ENCODE assay signal across 8 mouse cellular contexts in the genomic region with DNA sequence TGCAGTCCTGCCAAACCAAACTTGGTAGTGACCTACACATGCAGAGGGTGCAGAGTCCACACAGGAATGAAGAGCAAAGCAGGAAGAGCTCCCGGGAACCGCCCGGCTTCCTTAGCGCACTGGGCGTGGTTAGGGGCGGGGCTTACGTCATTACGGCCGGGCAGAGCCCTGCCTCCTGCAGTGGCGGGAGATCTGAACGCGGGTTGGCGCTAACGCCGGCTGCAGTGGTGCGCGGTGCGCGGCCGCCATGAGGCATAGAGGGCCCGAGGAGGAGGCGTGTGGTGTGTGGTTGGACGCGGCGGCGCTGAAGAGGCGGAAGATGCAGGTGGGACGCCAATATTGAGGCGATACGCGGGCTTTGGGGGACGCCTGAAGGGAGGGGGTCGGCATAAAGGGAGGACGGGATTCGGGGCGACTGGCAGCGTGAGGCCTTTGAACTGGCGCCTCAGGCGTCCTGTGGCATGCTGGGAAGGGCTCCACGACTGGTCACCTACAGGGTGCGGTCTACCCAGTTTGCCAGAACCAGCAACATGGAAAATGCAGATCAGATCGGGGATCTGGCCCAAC. TPM values are rescaled to one million over a fixed set of nuclear protein-coding genes. Genes with fewer than 3 reads are reported as not detected.
DNase-seq lines count a peak whose midpoint lies in the region; ATAC-seq and TF ChIP-seq lines count a peak whose summit lies in the region.

A gene (plus strand): TSS at position 155 of the 567 bp plus-strand sequence.

- H3K9ac ChIP-seq in MEL (ENCODE audit: control insufficient read depth, low read depth, low read length, poor library complexity, severe bottlenecking): peak within 1 kb of the TSS; percentile 77
- peak within 1 kb of the TSS; percentile 2; the same call in 1 of the 2 replicates for H3K9ac ChIP-seq in forebrain, embryonic 16.5 days (replicated peaks; ENCODE audit: low read depth, low read length)
- H3K9ac ChIP-seq in lung, embryonic 16.5 days (ENCODE audit: low read length): peak within 1 kb of the TSS; percentile 70

- peaks cover 24% of the 10 kb centered on the region for H3K79me2 ChIP-seq in MEL (ENCODE audit: control insufficient read depth, insufficient read depth, low read length, poor library complexity)

- TF ChIP-seq EP300 in MEL (IDR thresholded peaks at IDR 0.05; ENCODE audit: low read depth in 1 of 2, low read length in 2 of 2): no peak

- peak; percentile 97 for ATAC-seq in forebrain, embryonic 16.5 days
- peak; percentile 95 for ATAC-seq in lung, embryonic 16.5 days (ENCODE audit: low read depth)

- peak within 1 kb of the TSS; percentile 48 for H3K4me2 ChIP-seq in forebrain, embryonic 16.5 days (ENCODE audit: low read length)
- peak within 1 kb of the TSS; percentile 81 for H3K4me2 ChIP-seq in lung, embryonic 16.5 days (ENCODE audit: low read depth, low read length)

- H3K27ac ChIP-seq in MEL (ENCODE audit: control insufficient read depth, low read depth, low read length): peak within 1 kb of the TSS; percentile 43
- H3K27ac ChIP-seq in forebrain, embryonic 16.5 days (ENCODE audit: low read length): no peak within 1 kb of the TSS
- H3K27ac ChIP-seq in lung, embryonic 16.5 days (ENCODE audit: low read length): no peak within 1 kb of the TSS
- H3K27ac ChIP-seq in thymus, adult 2 months (ENCODE audit: control insufficient read depth, insufficient read depth, low read length): no peak within 1 kb of the TSS

- no peak for TF ChIP-seq CTCF in MEL (IDR thresholded peaks at IDR 0.05 in 2 of 3, conservative IDR thresholded peaks at IDR 0.05 in 1 of 3; ENCODE audit: control insufficient read depth in 1 of 3, insufficient read depth in 1 of 3, low read depth in 2 of 3, low read length in 3 of 3, poor library complexity in 1 of 3, severe bottlenecking in 1 of 3)
- TF ChIP-seq CTCF in thymus, adult 2 months (IDR thresholded peaks at IDR 0.05; ENCODE audit: borderline replicate concordance, control insufficient read depth, extremely low read depth, insufficient read depth, low read length, poor library complexity): no peak

- no peaks in the 10 kb centered on the region for H3K9me3 ChIP-seq in MEL (replicated peaks; ENCODE audit: insufficient read depth, low read length)
- H3K9me3 ChIP-seq in forebrain, embryonic 16.5 days (ENCODE audit: control insufficient read depth, low read length): no peaks in the 10 kb centered on the region
- H3K9me3 ChIP-seq in lung, embryonic 16.5 days (ENCODE audit: control insufficient read depth, low read length): no peaks in the 10 kb centered on the region

- DNase-seq in MEL (ENCODE audit: low read depth, low spot score): peak; percentile 93
- DNase-seq in cerebellum, adult 18-20 months: peak; percentile 88
- DNase-seq in heart, postnatal 4 days: peak; percentile 95
- DNase-seq in layer of hippocampus, adult 8-10 months (ENCODE audit: low spot score in 2 of 2): peak; percentile 64 to 71
- DNase-seq in ovary, adult 18-20 months (ENCODE audit: low spot score): peak; percentile 79
- DNase-seq in thymus, adult 2 months: peak; percentile 85

- TF ChIP-seq POLR2A in MEL (IDR thresholded peaks at IDR 0.05; ENCODE audit: control insufficient read depth in 1 of 2, insufficient read depth in 1 of 2, low read depth in 1 of 2, low read length in 2 of 2, poor library complexity in 1 of 2): peak; percentile 86 to 88
- TF ChIP-seq POLR2A in thymus, adult 2 months (IDR thresholded peaks at IDR 0.05; ENCODE audit: control insufficient read depth, extremely low read depth, insufficient read depth, low read length, poor library complexity): peak; percentile 42; the same call in 1 of the 2 replicates

- TF ChIP-seq RAD21 in MEL (IDR thresholded peaks at IDR 0.05; ENCODE audit: low read depth, low read length): no peak

- H3K36me3 ChIP-seq in MEL (ENCODE audit: control insufficient read depth in 1 of 2, insufficient read depth in 2 of 2, low read length in 2 of 2): peaks cover 0 to 20% of the 10 kb centered on the region in 2 experiments; a peak in 3 of 4 replicates
- H3K36me3 ChIP-seq in forebrain, embryonic 16.5 days (ENCODE audit: control insufficient read depth, insufficient read depth): no peaks in the 10 kb centered on the region; the same call in 1 of the 2 replicates
- no peaks in the 10 kb centered on the region; the same call in 1 of the 2 replicates for H3K36me3 ChIP-seq in lung, embryonic 16.5 days (ENCODE audit: control insufficient read depth, insufficient read depth, low read length)
- H3K36me3 ChIP-seq in thymus, adult 2 months (ENCODE audit: control insufficient read depth, insufficient read depth, low read length): no peaks in the 10 kb centered on the region

- H3K4me1 ChIP-seq in MEL (ENCODE audit: control insufficient read depth in 1 of 2, insufficient read depth in 2 of 2, low read length in 2 of 2): peaks cover 16 to 23% of the 10 kb centered on the region in 2 experiments
- peaks cover 11% of the 10 kb centered on the region for H3K4me1 ChIP-seq in forebrain, embryonic 16.5 days (replicated peaks; ENCODE audit: control insufficient read depth, insufficient read depth, low read length)
- peaks cover 20% of the 10 kb centered on the region for H3K4me1 ChIP-seq in lung, embryonic 16.5 days (replicated peaks; ENCODE audit: control insufficient read depth, insufficient read depth, low read length)
- H3K4me1 ChIP-seq in thymus, adult 2 months (replicated peaks; ENCODE audit: control insufficient read depth, insufficient read depth, low read length): peaks cover 10% of the 10 kb centered on the region

- WGBS in forebrain, embryonic 16.5 days: 0% methylated on average over 42 of the region's 42 CpGs
- WGBS in lung, embryonic 16.5 days: under 1% methylated on average over 42 of the region's 42 CpGs
- WGBS in thymus, adult 2 months: under 1% methylated on average over 42 of the region's 42 CpGs

- H3K27me3 ChIP-seq in MEL (ENCODE audit: control insufficient read depth in 1 of 2, insufficient read depth in 2 of 2, low read length in 2 of 2): no peaks in the 10 kb centered on the region
- no peaks in the 10 kb centered on the region for H3K27me3 ChIP-seq in forebrain, embryonic 16.5 days (replicated peaks; ENCODE audit: control insufficient read depth, insufficient read depth, low read length)
- H3K27me3 ChIP-seq in lung, embryonic 16.5 days (ENCODE audit: control insufficient read depth, insufficient read depth, low read depth, low read length): no peaks in the 10 kb centered on the region
- no peaks in the 10 kb centered on the region for H3K27me3 ChIP-seq in thymus, adult 2 months (ENCODE audit: control insufficient read depth, insufficient read depth, low read length)

- H3K4me3 ChIP-seq in MEL (ENCODE audit: control insufficient read depth in 1 of 2, insufficient read depth in 1 of 2, low read depth in 2 of 2, low read length in 2 of 2): peak within 1 kb of the TSS; percentile 73 to 80
- H3K4me3 ChIP-seq in forebrain, embryonic 16.5 days (replicated peaks; ENCODE audit: low read length): peak within 1 kb of the TSS; percentile 44
- peak within 1 kb of the TSS; percentile 69 for H3K4me3 ChIP-seq in lung, embryonic 16.5 days (ENCODE audit: low read length)
- peak within 1 kb of the TSS; percentile 68 for H3K4me3 ChIP-seq in thymus, adult 2 months (ENCODE audit: control insufficient read depth, insufficient read depth, low read length)

TF ChIP-seq in MEL, 35 proteins besides CTCF, POLR2A, EP300 and RAD21:
- TF ChIP-seq MAX (IDR thresholded peaks at IDR 0.05; ENCODE audit: low read length): peak; percentile 25; the same call in 1 of the 2 replicates
- peak; percentile 58 for TF ChIP-seq HCFC1 (IDR thresholded peaks at IDR 0.05; ENCODE audit: low read depth, low read length)
- peak; percentile 62 for TF ChIP-seq NELFE (IDR thresholded peaks at IDR 0.05; ENCODE audit: low read depth, low read length)
- TF ChIP-seq MXI1 (IDR thresholded peaks at IDR 0.05; ENCODE audit: low read depth, low read length): 0 out of 2 replicates have a peak, but pooled peaks have one; percentile 10
- peak; percentile 78; the same call in 1 of the 2 replicates for TF ChIP-seq E2F4 (IDR thresholded peaks at IDR 0.05; ENCODE audit: borderline replicate concordance, low read depth, low read length)
- no peak for TF ChIP-seq USF1 (IDR thresholded peaks at IDR 0.05; ENCODE audit: low read depth, low read length)

RNA-seq across cellular contexts. Expression of the gene that starts here (rescaled TPM):
- total RNA-seq in MEL (2012; rRNA removed): 12.8 and 14.9 TPM in 2 replicates
- 10 to 100 TPM in 1 of 2 experiments, not detected in 1; 20.6 TPM for polyA plus RNA-seq in MEL (2012; ENCODE audit: insufficient read depth in 1 of 2, insufficient read length in 2 of 2, low read depth in 1 of 2, low replicate concordance in 2 of 2, missing spikeins in 1 of 2)
- polyA plus RNA-seq in forebrain, embryonic 16.5 days (2015; fragmentation: Nextera tagmentation; extraction: Ambion mirVana): 4.2 and 4.4 TPM in 2 replicates
- 1 to 10 TPM; 2.9 to 3.6 TPM for total RNA-seq in heart, postnatal 4 days (2021)
- under 1 TPM in 3 of 4 experiments, not detected in 1; 0.25 to 0.85 (median 0.33) TPM for total RNA-seq in layer of hippocampus, adult 8-10 months (2022)
- 14.5 and 15.7 TPM in 2 replicates for polyA plus RNA-seq in lung, embryonic 16.5 days (2015; fragmentation: Nextera tagmentation; extraction: Ambion mirVana)
- 2.1 and 3.8 TPM in 2 replicates for polyA plus RNA-seq in thymus, adult 2 months (2012; rRNA removed)

Comparison
In these comparisons a context has a peak if more than half of its experiments do, and no peak if none do; other contexts are left out.
1. Peak in DNase-seq in layer of hippocampus, adult 8-10 months; RNA of the gene not detected or under 1 TPM.
2. H3K9ac ChIP-seq: peak in every context shown above with its lines; median percentile 77 in MEL; 70 in lung, embryonic 16.5 days; 2 in forebrain, embryonic 16.5 days.